Mouse (Mus musculus): Measurements from ENCODE around the gene Smarcc2. TPM values are rescaled to one million over a fixed set of nuclear protein-coding genes. Genes with fewer than 3 reads are reported as not detected.

Gene Smarcc2
- polyA plus RNA-seq, 1 experiment: 377 TPM

DNA sequence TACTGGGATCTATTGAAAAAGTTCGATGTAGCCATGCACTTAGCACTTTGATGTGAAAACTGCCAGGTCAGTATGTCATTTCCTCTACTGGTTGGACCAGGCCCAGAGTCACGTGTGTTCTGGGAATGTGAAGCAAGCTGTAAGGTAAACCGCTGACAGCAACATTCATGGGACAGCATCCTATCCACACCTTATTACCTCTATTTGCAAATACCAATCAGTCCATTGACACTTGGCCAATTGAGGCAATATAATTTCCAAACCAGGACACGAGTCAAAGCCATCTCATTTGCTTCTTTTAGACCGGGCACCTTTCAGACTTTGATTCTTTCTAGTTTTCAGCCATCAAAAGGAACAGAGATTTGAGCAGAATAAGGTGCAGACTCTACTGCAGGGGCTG is 30.0 kb upstream of the Smarcc2 start:
- DNase-seq (ENCODE audit: low read depth): no peak
- no peak for TF ChIP-seq CTCF (IDR thresholded peaks at IDR 0.05; ENCODE audit: borderline replicate concordance, extremely low read depth, insufficient read depth, insufficient read length)
- no peak for TF ChIP-seq POLR2A (IDR thresholded peaks at IDR 0.05; ENCODE audit: borderline replicate concordance, extremely low read depth, insufficient read depth, insufficient read length, poor library complexity, severe bottlenecking)

DNA sequence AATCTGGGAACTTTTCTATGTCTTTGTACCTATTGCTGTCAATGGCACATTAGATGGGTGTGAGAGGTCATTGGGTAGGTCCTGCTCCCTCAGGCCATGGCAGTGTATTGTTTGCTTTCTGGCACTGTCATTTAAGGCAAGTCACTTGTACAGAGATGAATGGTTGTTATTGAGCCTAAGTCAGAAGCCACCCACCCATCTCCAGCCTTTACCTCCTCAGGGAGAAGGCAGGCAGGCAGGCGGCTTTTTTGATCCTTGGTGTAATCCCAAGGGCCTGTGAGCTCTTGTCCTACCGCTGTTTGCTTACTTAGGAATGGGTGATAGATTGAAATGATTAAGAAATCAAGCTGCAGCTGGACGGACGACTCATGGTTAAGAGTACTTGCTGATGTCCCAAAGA is 29.6 kb upstream of the Smarcc2 start:
- TF ChIP-seq POLR2A (IDR thresholded peaks at IDR 0.05; ENCODE audit: borderline replicate concordance, extremely low read depth, insufficient read depth, insufficient read length, poor library complexity, severe bottlenecking): no peak
- TF ChIP-seq CTCF (IDR thresholded peaks at IDR 0.05; ENCODE audit: borderline replicate concordance, extremely low read depth, insufficient read depth, insufficient read length): no peak
- DNase-seq (ENCODE audit: low read depth): no peak

DNA sequence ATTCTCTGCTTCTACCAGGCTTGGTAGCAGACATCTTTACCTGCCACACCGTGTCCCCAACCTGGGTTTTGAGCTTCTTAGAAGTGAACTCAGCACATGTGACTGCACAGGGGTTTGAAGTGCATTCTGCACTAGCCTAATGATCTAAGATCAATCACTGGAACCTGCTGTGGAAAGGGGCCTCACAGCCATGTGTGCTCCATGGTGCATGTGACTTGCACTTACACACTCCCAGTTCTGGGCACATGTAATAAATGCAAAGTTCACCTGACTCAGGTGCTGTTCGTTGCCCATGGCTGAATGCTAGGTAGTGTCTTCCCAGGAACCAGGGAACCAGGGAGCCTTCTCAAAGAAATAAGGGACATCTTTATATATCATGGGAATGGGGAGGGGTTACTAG is 25.6 kb upstream of the Smarcc2 start:
- DNase-seq (ENCODE audit: low read depth): no peak
- TF ChIP-seq CTCF (IDR thresholded peaks at IDR 0.05; ENCODE audit: borderline replicate concordance, extremely low read depth, insufficient read depth, insufficient read length) (no peak), POLR2A (IDR thresholded peaks at IDR 0.05; ENCODE audit: borderline replicate concordance, extremely low read depth, insufficient read depth, insufficient read length, poor library complexity, severe bottlenecking) (no peak)

- no peak for DNase-seq (ENCODE audit: low read depth)
- TF ChIP-seq POLR2A (IDR thresholded peaks at IDR 0.05; ENCODE audit: borderline replicate concordance, extremely low read depth, insufficient read depth, insufficient read length, poor library complexity, severe bottlenecking) (no peak), CTCF (IDR thresholded peaks at IDR 0.05; ENCODE audit: borderline replicate concordance, extremely low read depth, insufficient read depth, insufficient read length) (no peak)
Measured at GRCm38 (mm10) chr10:128434681-128435080, 24.4 kb upstream of the Smarcc2 start.

- TF ChIP-seq POLR2A (IDR thresholded peaks at IDR 0.05; ENCODE audit: borderline replicate concordance, extremely low read depth, insufficient read depth, insufficient read length, poor library complexity, severe bottlenecking) (no peak), CTCF (IDR thresholded peaks at IDR 0.05; ENCODE audit: borderline replicate concordance, extremely low read depth, insufficient read depth, insufficient read length) (no peak)
- peak; percentile 24 for DNase-seq (ENCODE audit: low read depth)
Measured at GRCm38 (mm10) chr10:128435186-128435823, 23.7 kb upstream of the Smarcc2 start.

- no peak for DNase-seq (ENCODE audit: low read depth)
- TF ChIP-seq POLR2A (IDR thresholded peaks at IDR 0.05; ENCODE audit: borderline replicate concordance, extremely low read depth, insufficient read depth, insufficient read length, poor library complexity, severe bottlenecking) (no peak), CTCF (IDR thresholded peaks at IDR 0.05; ENCODE audit: borderline replicate concordance, extremely low read depth, insufficient read depth, insufficient read length) (no peak)
Measured at GRCm38 (mm10) chr10:128435873-128436272, 23.2 kb upstream of the Smarcc2 start.

DNA sequence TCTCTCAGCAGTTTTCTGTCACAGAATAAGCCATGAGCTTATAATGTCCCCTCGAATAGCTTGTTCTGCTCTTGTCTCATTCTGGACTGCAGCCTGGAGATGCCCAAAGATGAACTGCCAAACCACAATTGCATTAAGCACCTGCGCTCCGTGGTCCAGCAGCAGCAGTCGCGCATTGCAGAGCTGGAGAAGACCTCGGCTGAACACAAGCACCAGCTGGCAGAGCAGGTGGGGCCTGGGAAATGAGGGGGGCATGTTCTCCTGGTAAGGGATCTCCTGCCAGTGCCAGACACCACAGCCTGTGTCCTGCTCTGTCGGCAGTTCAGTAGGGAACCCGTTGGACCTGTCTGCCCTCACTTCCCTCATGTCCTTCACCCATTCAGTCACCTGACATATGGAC is 22.7 kb upstream of the Smarcc2 start:
- peak; percentile 28 for DNase-seq (ENCODE audit: low read depth)
- no peak for TF ChIP-seq POLR2A (IDR thresholded peaks at IDR 0.05; ENCODE audit: borderline replicate concordance, extremely low read depth, insufficient read depth, insufficient read length, poor library complexity, severe bottlenecking)
- no peak for TF ChIP-seq CTCF (IDR thresholded peaks at IDR 0.05; ENCODE audit: borderline replicate concordance, extremely low read depth, insufficient read depth, insufficient read length)

GRCm38 (mm10) chr10:128438675-128439279 is 20.3 kb upstream of the Smarcc2 start:
- TF ChIP-seq CTCF (IDR thresholded peaks at IDR 0.05; ENCODE audit: borderline replicate concordance, extremely low read depth, insufficient read depth, insufficient read length) (no peak), POLR2A (IDR thresholded peaks at IDR 0.05; ENCODE audit: borderline replicate concordance, extremely low read depth, insufficient read depth, insufficient read length, poor library complexity, severe bottlenecking) (no peak)
- DNase-seq (ENCODE audit: low read depth): no peak

- TF ChIP-seq CTCF (IDR thresholded peaks at IDR 0.05; ENCODE audit: borderline replicate concordance, extremely low read depth, insufficient read depth, insufficient read length) (peak; percentile 47; the same call in 1 of the 2 replicates), POLR2A (IDR thresholded peaks at IDR 0.05; ENCODE audit: borderline replicate concordance, extremely low read depth, insufficient read depth, insufficient read length, poor library complexity, severe bottlenecking) (no peak)
- DNase-seq (ENCODE audit: low read depth): peak; percentile 31
Measured at GRCm38 (mm10) chr10:128440407-128440806, 18.6 kb upstream of the Smarcc2 start.

- TF ChIP-seq POLR2A (IDR thresholded peaks at IDR 0.05; ENCODE audit: borderline replicate concordance, extremely low read depth, insufficient read depth, insufficient read length, poor library complexity, severe bottlenecking): no peak
- TF ChIP-seq CTCF (IDR thresholded peaks at IDR 0.05; ENCODE audit: borderline replicate concordance, extremely low read depth, insufficient read depth, insufficient read length): no peak
- no peak for DNase-seq (ENCODE audit: low read depth)
Measured at GRCm38 (mm10) chr10:128441324-128442119, 17.5 kb upstream of the Smarcc2 start.

GRCm38 (mm10) chr10:128442718-128443117 is 16.3 kb upstream of the Smarcc2 start:
- DNase-seq (ENCODE audit: low read depth): no peak
- TF ChIP-seq CTCF (IDR thresholded peaks at IDR 0.05; ENCODE audit: borderline replicate concordance, extremely low read depth, insufficient read depth, insufficient read length) (no peak), POLR2A (IDR thresholded peaks at IDR 0.05; ENCODE audit: borderline replicate concordance, extremely low read depth, insufficient read depth, insufficient read length, poor library complexity, severe bottlenecking) (no peak)
